Mouse (Mus musculus) midbrain, embryonic 10.5 days (tissue): ENCODE measurements around the gene Adrb1. TPM values are rescaled to one million over a fixed set of nuclear protein-coding genes. Genes with fewer than 3 reads are reported as not detected.
"Not testable (repeated sequence)": the region's sequence is repeated elsewhere in the genome, so short reads cannot be mapped to it uniquely, and the experiment has no call there.

Source experiments
- DNase-seq: peaks from one replicate; pipeline ENCODE4 v3.0.0-alpha.2; 2017; ENCODE audit warnings: low spot score
- H3K27ac ChIP-seq: fragments of 300-500 bp; sonication (generic); replicated peaks from 2 replicates; pipeline ENCODE4 v1.5.1; 2016; ENCODE audit warnings: mild to moderate bottlenecking
- H3K27me3 ChIP-seq: fragments of 300-500 bp; sonication (generic); 2 replicates; pipeline ENCODE4 v1.6.1; 2016; ENCODE audit warnings: low read depth, mild to moderate bottlenecking; ENCODE audit not compliant: poor library complexity, severe bottlenecking
- H3K36me3 ChIP-seq: fragments of 300-500 bp; sonication (generic); 2 replicates; pipeline ENCODE4 v1.6.1; 2016; ENCODE audit warnings: mild to moderate bottlenecking, moderate library complexity
- H3K4me1 ChIP-seq: fragments of 300-500 bp; sonication (generic); 2 replicates; pipeline ENCODE4 v1.6.1; 2016
- H3K4me3 ChIP-seq: fragments of 300-500 bp; sonication (generic); 2 replicates; pipeline ENCODE4 v1.5.1; 2016; ENCODE audit warnings: mild to moderate bottlenecking, moderate library complexity
- H3K9me3 ChIP-seq: fragments of 300-500 bp; sonication (generic); replicated peaks from 2 replicates; pipeline ENCODE4 v1.6.1; 2016; ENCODE audit warnings: mild to moderate bottlenecking
- WGBS: fragments of 180-500 bp; shearing (Covaris S2); methylation state at CpG from one replicate; pipeline ENCODE4 v1.1.7; 2016; 5-methylcytosine and 5-hydroxymethylcytosine counted together
- polyA plus RNA-seq: library from polyadenylated mRNA; unstranded; fragments of >200 nt; fragmentation: Nextera tagmentation; extraction: Ambion mirVana; gene quantifications from 2 replicates; pipeline ENCODE4 v1.2.1, GENCODE M21; 2016

The Adrb1 gene
- polyA plus RNA-seq, 1 experiment from 2014 or later: 0.09 TPM

- Histone ChIP-seq H3K4me1 (no peaks in the 10 kb centered on the region), H3K27me3 (0 out of 2 replicates have a peak, but pooled peaks cover 3% of the 10 kb centered on the region), H3K36me3 (no peaks in the 10 kb centered on the region), H3K27ac (no peak overlapping the region), H3K4me3 (no peak overlapping the region), H3K9me3 (no peaks in the 10 kb centered on the region; the same call in 1 of the 2 replicates)
- no peak for DNase-seq
- 93% methylated on average over 2 of the region's 2 CpGs for WGBS
Observed at GRCm38 (mm10) chr19:56761727-56762126, 39.7 kb downstream of the Adrb1 start.

GRCm38 (mm10) chr19:56762686-56763085 is 40.7 kb downstream of the Adrb1 start:
- Histone ChIP-seq H3K27me3 (0 out of 2 replicates have a peak, but pooled peaks cover 3% of the 10 kb centered on the region), H3K4me3 (no peak overlapping the region), H3K4me1 (no peaks in the 10 kb centered on the region), H3K27ac (no peak overlapping the region), H3K36me3 (no peaks in the 10 kb centered on the region), H3K9me3 (no peaks in the 10 kb centered on the region; the same call in 1 of the 2 replicates)
- no peak for DNase-seq
- WGBS: 93% methylated on average over 4 of the region's 4 CpGs

GRCm38 (mm10) chr19:56769024-56769423 is 47.0 kb downstream of the Adrb1 start:
- Histone ChIP-seq H3K27ac (no peak overlapping the region), H3K4me3 (no peak overlapping the region), H3K36me3 (no peaks in the 10 kb centered on the region), H3K27me3 (peaks cover 52% of the 10 kb centered on the region), H3K9me3 (no peaks in the 10 kb centered on the region; the same call in 1 of the 2 replicates), H3K4me1 (peaks cover 25% of the 10 kb centered on the region)
- DNase-seq: no peak
- 90% methylated on average over 9 of the region's 9 CpGs for WGBS

- Histone ChIP-seq H3K4me1 (peaks cover 46% of the 10 kb centered on the region), H3K4me3 (no peak overlapping the region), H3K27me3 (peaks cover 80% of the 10 kb centered on the region), H3K36me3 (no peaks in the 10 kb centered on the region), H3K27ac (no peak overlapping the region), H3K9me3 (no peaks in the 10 kb centered on the region)
- DNase-seq: no peak
- 90% methylated on average over 7 of the region's 7 CpGs for WGBS
Observed at GRCm38 (mm10) chr19:56772158-56772557, 50.2 kb downstream of the Adrb1 start.

- WGBS: 28% methylated on average over 10 of the region's 10 CpGs
- peaks cover 92% of the 10 kb centered on the region for H3K27me3 ChIP-seq
- no peak overlapping the region for H3K4me3 ChIP-seq
- no peaks in the 10 kb centered on the region for H3K36me3 ChIP-seq
- H3K27ac ChIP-seq: no peak overlapping the region
- DNase-seq: peak; percentile 23
- H3K9me3 ChIP-seq: no peaks in the 10 kb centered on the region
- peaks cover 46% of the 10 kb centered on the region for H3K4me1 ChIP-seq
Observed at GRCm38 (mm10) chr19:56773393-56773971, 51.5 kb downstream of the Adrb1 start.

- Histone ChIP-seq H3K4me1 (peaks cover 46% of the 10 kb centered on the region), H3K27ac (0 out of 2 replicates have a peak overlapping the region, but pooled peaks have one; percentile 30), H3K9me3 (no peaks in the 10 kb centered on the region), H3K27me3 (peaks cover 87% of the 10 kb centered on the region), H3K36me3 (no peaks in the 10 kb centered on the region), H3K4me3 (no peak overlapping the region)
- no peak for DNase-seq
- 63% methylated on average over 9 of the region's 9 CpGs for WGBS
Observed at GRCm38 (mm10) chr19:56774408-56774962, 52.5 kb downstream of the Adrb1 start.

- Histone ChIP-seq H3K4me3 (peak overlapping the region; percentile 47), H3K9me3 (no peaks in the 10 kb centered on the region), H3K27me3 (peaks cover 80% of the 10 kb centered on the region), H3K27ac (peak overlapping the region; percentile 68), H3K4me1 (peaks cover 44% of the 10 kb centered on the region), H3K36me3 (no peaks in the 10 kb centered on the region)
- no peak for DNase-seq
- 39% methylated on average over 24 of the region's 24 CpGs for WGBS
Observed at GRCm38 (mm10) chr19:56774971-56775892, 53.2 kb downstream of the Adrb1 start.

- Histone ChIP-seq H3K9me3 (no peaks in the 10 kb centered on the region), H3K4me1 (peaks cover 36% of the 10 kb centered on the region), H3K36me3 (no peaks in the 10 kb centered on the region), H3K4me3 (peak overlapping the region; percentile 47), H3K27me3 (peaks cover 71% of the 10 kb centered on the region), H3K27ac (peak overlapping the region; percentile 68)
- peak; percentile 49 for DNase-seq
- WGBS: 8% methylated on average over 18 of the region's 18 CpGs
Observed at GRCm38 (mm10) chr19:56775893-56776718, 54.1 kb downstream of the Adrb1 start.

GRCm38 (mm10) chr19:56776719-56777382 is 54.9 kb downstream of the Adrb1 start:
- H3K4me3 ChIP-seq: no peak overlapping the region
- H3K4me1 ChIP-seq: peaks cover 35% of the 10 kb centered on the region
- H3K36me3 ChIP-seq: no peaks in the 10 kb centered on the region
- DNase-seq: peak; percentile 43
- H3K9me3 ChIP-seq: no peaks in the 10 kb centered on the region
- H3K27me3 ChIP-seq: peaks cover 64% of the 10 kb centered on the region
- WGBS: 53% methylated on average over 16 of the region's 16 CpGs
- H3K27ac ChIP-seq: no peak overlapping the region

GRCm38 (mm10) chr19:56778532-56778931 is 56.5 kb downstream of the Adrb1 start:
- not testable (repeated sequence) for H3K9me3 ChIP-seq, DNase-seq, H3K27ac ChIP-seq, H3K4me3 ChIP-seq, H3K36me3 ChIP-seq
- 93% methylated on average over 7 of the region's 7 CpGs for WGBS
- Histone ChIP-seq H3K4me1 (peaks cover 27% of the 10 kb centered on the region), H3K27me3 (peaks cover 50% of the 10 kb centered on the region)
